Mouse (Mus musculus) liver, embryonic 11.5 days (tissue): Measurements from ENCODE around the gene Syne4. TPM values are rescaled to one million over a fixed set of nuclear protein-coding genes. Genes with fewer than 3 reads are reported as not detected.
A peak's percentile ranks its signal among the peaks of the same experiment; 100 is the strongest.

Experiments used
- ATAC-seq: fragments of 200-750 bp; cut with Nextera tagmentation; replicated peaks from 2 replicates; pipeline ENCODE4 v1.8.0; 2017; ENCODE audit warnings: moderate number of reproducible peaks, mild to moderate bottlenecking, moderate TSS enrichment, moderate library complexity; ENCODE audit not compliant: low FRiP score
- DNase-seq: peaks from one replicate; pipeline ENCODE4 v3.0.0-alpha.2; 2017; ENCODE audit warnings: low spot score
- H3K27ac ChIP-seq: fragments of 300-500 bp; sonication (generic); 2 replicates; pipeline ENCODE4 v1.5.1; 2014; ENCODE audit warnings: mild to moderate bottlenecking, low read depth, low read length, control low read depth
- H3K27me3 ChIP-seq: fragments of 300-500 bp; sonication (generic); replicated peaks from 2 replicates; pipeline ENCODE4 v1.6.1; 2014; ENCODE audit warnings: low read length, mixed read lengths; ENCODE audit not compliant: control insufficient read depth, insufficient read depth
- H3K36me3 ChIP-seq: fragments of 300-500 bp; sonication (generic); 2 replicates; pipeline ENCODE4 v1.6.1; 2014; ENCODE audit warnings: mild to moderate bottlenecking, low read length, moderate library complexity, mixed read lengths; ENCODE audit not compliant: control insufficient read depth, insufficient read depth
- H3K4me1 ChIP-seq: fragments of 300-500 bp; sonication (generic); replicated peaks from 2 replicates; pipeline ENCODE4 v1.6.1; 2014; ENCODE audit warnings: low read length, mixed read lengths; ENCODE audit not compliant: control insufficient read depth, insufficient read depth
- H3K4me2 ChIP-seq: fragments of 300-500 bp; sonication (generic); 2 replicates; pipeline ENCODE4 v1.6.1; 2014; ENCODE audit warnings: mild to moderate bottlenecking, control low read depth, moderate library complexity
- H3K4me3 ChIP-seq: fragments of 300-500 bp; sonication (generic); 2 replicates; pipeline ENCODE4 v1.5.1; 2014; ENCODE audit warnings: low read depth, low read length, control low read depth
- H3K9ac ChIP-seq: fragments of 300-500 bp; sonication (generic); 2 replicates; pipeline ENCODE4 v1.6.1; 2014; ENCODE audit warnings: low read depth, low read length, control low read depth
- H3K9me3 ChIP-seq: fragments of 300-500 bp; sonication (generic); 2 replicates; pipeline ENCODE4 v1.6.1; 2016; ENCODE audit warnings: low read length, inconsistent platforms, mixed read lengths; ENCODE audit not compliant: control insufficient read depth
- WGBS: fragments of 180-500 bp; shearing (Covaris S2); extraction: QIAGEN DNeasy Blood & Tissue Kit; methylation state at CpG from one replicate; pipeline ENCODE4 v1.1.7; 2014; 5-methylcytosine and 5-hydroxymethylcytosine counted together
- polyA plus RNA-seq: library from polyadenylated mRNA; unstranded; fragments of >200 nt; fragmentation: Nextera tagmentation; extraction: Ambion mirVana; gene quantifications from 2 replicates; pipeline ENCODE4 v1.2.1, GENCODE M21; 2014

The Syne4 gene
- polyA plus RNA-seq, 1 experiment from 2014 or later = 28.9 TPM

- no peaks in the 10 kb centered on the region for H3K36me3 ChIP-seq
- H3K4me3 ChIP-seq = no peak overlapping the region
- WGBS = 24% methylated on average over 21 of the region's 21 CpGs
- H3K9ac ChIP-seq = no peak overlapping the region
- H3K4me1 ChIP-seq = no peaks in the 10 kb centered on the region
- no peak overlapping the region for H3K27ac ChIP-seq
- H3K4me2 ChIP-seq = no peak overlapping the region
- ATAC-seq = no peak
- peaks cover 24% of the 10 kb centered on the region for H3K27me3 ChIP-seq
- no peaks in the 10 kb centered on the region for H3K9me3 ChIP-seq
- peak; percentile 73 for DNase-seq
Measured at GRCm38 (mm10) chr7:30346635-30347379, 32.2 kb downstream of the Syne4 start.

- Histone ChIP-seq H3K27ac (no peak overlapping the region), H3K27me3 (peaks cover 24% of the 10 kb centered on the region), H3K4me2 (no peak overlapping the region), H3K4me1 (no peaks in the 10 kb centered on the region), H3K36me3 (no peaks in the 10 kb centered on the region), H3K4me3 (no peak overlapping the region), H3K9ac (no peak overlapping the region), H3K9me3 (no peaks in the 10 kb centered on the region)
- no peak for ATAC-seq
- DNase-seq = peak; percentile 69
- WGBS = 1% methylated on average over 30 of the region's 30 CpGs
Measured at GRCm38 (mm10) chr7:30347828-30348227, 33.2 kb downstream of the Syne4 start.

- no peak for ATAC-seq
- Histone ChIP-seq H3K4me2 (no peak overlapping the region), H3K9me3 (no peaks in the 10 kb centered on the region), H3K9ac (no peak overlapping the region), H3K4me1 (0 out of 2 replicates have a peak, but pooled peaks cover 6% of the 10 kb centered on the region), H3K4me3 (no peak overlapping the region), H3K36me3 (no peaks in the 10 kb centered on the region), H3K27ac (peak overlapping the region; percentile 62; the same call in 1 of the 2 replicates), H3K27me3 (peaks cover 11% of the 10 kb centered on the region)
- peak; percentile 62 for DNase-seq
- WGBS = 19% methylated on average over 6 of the region's 6 CpGs
Measured at GRCm38 (mm10) chr7:30353279-30353822, 38.7 kb downstream of the Syne4 start.

- Histone ChIP-seq H3K9ac (no peak overlapping the region), H3K36me3 (no peaks in the 10 kb centered on the region), H3K4me1 (0 out of 2 replicates have a peak, but pooled peaks cover 6% of the 10 kb centered on the region), H3K27ac (peak overlapping the region; percentile 62; the same call in 1 of the 2 replicates), H3K4me2 (no peak overlapping the region; the same call in 1 of the 2 replicates), H3K9me3 (no peaks in the 10 kb centered on the region), H3K4me3 (no peak overlapping the region), H3K27me3 (peaks cover 4% of the 10 kb centered on the region; the same call in 1 of the 2 replicates)
- 65% methylated on average over 4 of the region's 4 CpGs for WGBS
- DNase-seq (no peak), ATAC-seq (peak; percentile 37; the same call in 1 of the 2 replicates)
Measured at GRCm38 (mm10) chr7:30354059-30354458, 39.5 kb downstream of the Syne4 start.

GRCm38 (mm10) chr7:30358378-30359186 lies 44.0 kb downstream of the Syne4 start:
- 61% methylated on average over 7 of the region's 7 CpGs for WGBS
- H3K9me3 ChIP-seq = no peaks in the 10 kb centered on the region
- DNase-seq (no peak), ATAC-seq (no peak)
- H3K4me1 ChIP-seq = 0 out of 2 replicates have a peak, but pooled peaks cover 6% of the 10 kb centered on the region
- H3K4me2 ChIP-seq = peak overlapping the region; percentile 39
- H3K27ac ChIP-seq = peak overlapping the region; percentile 80; the same call in 1 of the 2 replicates
- peaks cover 31% of the 10 kb centered on the region for H3K27me3 ChIP-seq
- no peaks in the 10 kb centered on the region for H3K36me3 ChIP-seq
- no peak overlapping the region for H3K9ac ChIP-seq
- H3K4me3 ChIP-seq = no peak overlapping the region

GRCm38 (mm10) chr7:30359276-30359865 lies 44.8 kb downstream of the Syne4 start:
- Histone ChIP-seq H3K4me1 (0 out of 2 replicates have a peak, but pooled peaks cover 3% of the 10 kb centered on the region), H3K27ac (peak overlapping the region; percentile 80), H3K27me3 (peaks cover 35% of the 10 kb centered on the region), H3K9me3 (no peaks in the 10 kb centered on the region), H3K4me2 (peak overlapping the region; percentile 39), H3K4me3 (peak overlapping the region; percentile 3; the same call in 1 of the 2 replicates), H3K36me3 (no peaks in the 10 kb centered on the region), H3K9ac (no peak overlapping the region)
- WGBS = 72% methylated on average over 31 of the region's 31 CpGs
- DNase-seq (no peak), ATAC-seq (no peak)

GRCm38 (mm10) chr7:30360028-30360427 lies 45.4 kb downstream of the Syne4 start:
- Histone ChIP-seq H3K4me1 (0 out of 2 replicates have a peak, but pooled peaks cover 3% of the 10 kb centered on the region), H3K27ac (peak overlapping the region; percentile 80), H3K4me3 (peak overlapping the region; percentile 3; the same call in 1 of the 2 replicates), H3K27me3 (peaks cover 39% of the 10 kb centered on the region), H3K36me3 (no peaks in the 10 kb centered on the region), H3K4me2 (peak overlapping the region; percentile 39; the same call in 1 of the 2 replicates), H3K9me3 (no peaks in the 10 kb centered on the region), H3K9ac (no peak overlapping the region)
- no peak for ATAC-seq
- DNase-seq = no peak
- 85% methylated on average over 17 of the region's 17 CpGs for WGBS
